Mouse (Mus musculus) CH12.LX (cell line): ENCODE data around the gene Golph3.
"Not testable (repeated sequence)": the region's sequence is repeated elsewhere in the genome, so short reads cannot be mapped to it uniquely, and the experiment has no call there.

Experiments
- CHD1 ChIP-seq: IDR thresholded peaks from 2 replicates; pipeline ENCODE4 v1.6.1; 2012; ENCODE audit warnings: low read depth, low read length, improper control_type of control experiment, inconsistent platforms
- MAX ChIP-seq: IDR thresholded peaks from 2 replicates; pipeline ENCODE4 v1.6.1; 2011; ENCODE audit warnings: low read length, improper control_type of control experiment
- POLR2A ChIP-seq: IDR thresholded peaks from 2 replicates; pipeline ENCODE4 v1.6.1; 2011; ENCODE audit warnings: low read depth, mild to moderate bottlenecking, improper control_type of control experiment, low read length
- USF1 ChIP-seq: IDR thresholded peaks from 2 replicates; pipeline ENCODE4 v1.6.1; 2014; ENCODE audit warnings: low read depth, mild to moderate bottlenecking, inconsistent platforms, low read length, improper control_type of control experiment

GRCm38 (mm10) chr15:12366580-12367305 lies 45.5 kb downstream of the Golph3 start:
- not testable (repeated sequence) for TF ChIP-seq MAX, USF1, POLR2A, CHD1
